Mouse (Mus musculus) stomach, embryonic 16.5 days (tissue): ENCODE measurements around the gene Hist1h3a. TPM values are rescaled to one million over a fixed set of nuclear protein-coding genes. Genes with fewer than 3 reads are reported as not detected.
"Not testable (repeated sequence)": the region's sequence is repeated elsewhere in the genome, so short reads cannot be mapped to it uniquely, and the experiment has no call there.

Experiments
- ATAC-seq: fragments of 200-750 bp; cut with Nextera tagmentation; 2 replicates; pipeline ENCODE4 v1.8.0; 2017; ENCODE audit warnings: moderate number of reproducible peaks, moderate TSS enrichment; ENCODE audit not compliant: insufficient read depth, low FRiP score
- H3K27ac ChIP-seq: fragments of 300-500 bp; sonication (generic); 2 replicates; pipeline ENCODE4 v1.5.1; 2014; ENCODE audit warnings: low read length
- H3K27me3 ChIP-seq: fragments of 300-500 bp; sonication (generic); 2 replicates; pipeline ENCODE4 v1.6.1; 2014; ENCODE audit warnings: low read length, control low read depth, mixed read lengths; ENCODE audit not compliant: control insufficient read depth, insufficient read depth
- H3K36me3 ChIP-seq: fragments of 300-500 bp; sonication (generic); 2 replicates; pipeline ENCODE4 v1.6.1; 2014; ENCODE audit warnings: low read length; ENCODE audit not compliant: control insufficient read depth, insufficient read depth
- H3K4me1 ChIP-seq: fragments of 300-500 bp; sonication (generic); 2 replicates; pipeline ENCODE4 v1.6.1; 2014; ENCODE audit warnings: low read length, control low read depth, mixed read lengths; ENCODE audit not compliant: control insufficient read depth, insufficient read depth
- H3K4me2 ChIP-seq: fragments of 300-500 bp; sonication (generic); 2 replicates; pipeline ENCODE4 v1.6.1; 2014; ENCODE audit warnings: low read depth, low read length, mixed read lengths
- H3K4me3 ChIP-seq: fragments of 300-500 bp; sonication (generic); replicated peaks from 2 replicates; pipeline ENCODE4 v1.5.1; 2014; ENCODE audit warnings: mild to moderate bottlenecking, low read length
- H3K9ac ChIP-seq: fragments of 300-500 bp; sonication (generic); 2 replicates; pipeline ENCODE4 v1.6.1; 2014; ENCODE audit warnings: low read length
- H3K9me3 ChIP-seq: fragments of 300-500 bp; sonication (generic); replicated peaks from 2 replicates; pipeline ENCODE4 v1.6.1; 2016; ENCODE audit warnings: low read length, control low read depth; ENCODE audit not compliant: control insufficient read depth
- WGBS: fragments of 180-500 bp; shearing (Covaris S2); extraction: QIAGEN DNeasy Blood & Tissue Kit; methylation state at CpG from one replicate; pipeline ENCODE4 v1.1.7; 2014; 5-methylcytosine and 5-hydroxymethylcytosine counted together
- polyA plus RNA-seq: library from polyadenylated mRNA; unstranded; fragments of >200 nt; fragmentation: Nextera tagmentation; extraction: Ambion mirVana; gene quantifications from 2 replicates; pipeline ENCODE4 v1.2.1, GENCODE M21; 2015

Gene Hist1h3a
- polyA plus RNA-seq, 1 experiment from 2014 or later: 3.5 TPM

DNA sequence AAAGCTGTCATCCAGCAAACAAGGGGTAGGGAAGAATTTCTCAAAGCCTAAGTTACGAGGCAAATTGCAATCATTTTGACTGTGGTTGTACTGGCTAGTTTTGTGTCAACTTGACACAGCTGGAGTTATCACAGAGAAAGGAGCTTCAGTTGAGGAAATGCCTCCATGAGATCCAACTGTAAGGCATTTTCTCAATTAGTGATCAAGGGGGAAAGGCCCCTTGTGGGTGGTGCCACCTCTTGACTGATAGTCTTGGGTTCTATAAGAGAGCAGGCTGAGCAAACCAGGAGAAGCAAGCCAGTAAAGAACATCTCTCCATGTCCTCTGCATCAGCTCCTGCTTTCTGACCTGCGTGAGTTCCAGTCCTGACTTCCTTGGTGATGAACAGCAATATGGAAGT is 7.4 kb upstream of the Hist1h3a start, which contains the start of gene Trim38:
Gene Trim38 (plus strand): TSS at position 301 of the 400 bp plus-strand sequence.
- 77% methylated on average over 2 of the region's 2 CpGs for WGBS
- not testable (repeated sequence) for H3K9ac ChIP-seq, ATAC-seq, H3K27ac ChIP-seq, H3K27me3 ChIP-seq, H3K36me3 ChIP-seq, H3K4me2 ChIP-seq, H3K4me3 ChIP-seq, H3K4me1 ChIP-seq, H3K9me3 ChIP-seq

DNA sequence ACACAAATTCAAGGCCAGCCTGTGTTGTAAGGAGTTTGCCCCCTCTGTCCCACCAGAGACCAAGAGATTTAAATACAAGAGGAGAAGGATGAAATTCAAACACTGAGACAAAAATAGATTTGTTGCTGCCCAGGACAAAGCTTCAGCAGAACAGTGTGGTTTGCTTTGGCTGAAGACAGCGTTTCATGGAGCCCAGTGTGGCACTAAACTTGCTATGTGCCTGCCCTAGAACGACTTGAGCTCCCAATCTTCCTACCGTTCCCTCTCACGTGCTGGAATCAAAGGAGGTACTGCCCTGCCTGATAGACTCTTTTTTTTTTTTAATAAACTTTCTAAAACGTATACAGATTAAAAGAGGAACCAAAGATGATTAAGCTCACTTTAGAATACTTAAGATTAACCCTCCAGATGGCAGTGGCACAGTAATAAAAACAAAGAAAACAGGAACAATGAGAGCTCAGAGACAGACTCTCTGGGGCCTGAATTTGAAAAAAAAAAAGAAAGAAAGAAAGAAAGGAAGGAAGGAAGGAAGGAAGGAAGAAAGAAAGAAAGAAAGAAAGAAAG is 6.7 kb upstream of the Hist1h3a start:
- Histone ChIP-seq H3K4me3 (no peak overlapping the region), H3K27ac (no peak overlapping the region), H3K9ac (no peak overlapping the region), H3K9me3 (no peaks in the 10 kb centered on the region), H3K4me2 (no peak overlapping the region), H3K36me3 (no peaks in the 10 kb centered on the region), H3K27me3 (no peaks in the 10 kb centered on the region), H3K4me1 (peaks cover 6% of the 10 kb centered on the region)
- 49% methylated on average over 5 of the region's 5 CpGs for WGBS
- ATAC-seq: no peak

DNA sequence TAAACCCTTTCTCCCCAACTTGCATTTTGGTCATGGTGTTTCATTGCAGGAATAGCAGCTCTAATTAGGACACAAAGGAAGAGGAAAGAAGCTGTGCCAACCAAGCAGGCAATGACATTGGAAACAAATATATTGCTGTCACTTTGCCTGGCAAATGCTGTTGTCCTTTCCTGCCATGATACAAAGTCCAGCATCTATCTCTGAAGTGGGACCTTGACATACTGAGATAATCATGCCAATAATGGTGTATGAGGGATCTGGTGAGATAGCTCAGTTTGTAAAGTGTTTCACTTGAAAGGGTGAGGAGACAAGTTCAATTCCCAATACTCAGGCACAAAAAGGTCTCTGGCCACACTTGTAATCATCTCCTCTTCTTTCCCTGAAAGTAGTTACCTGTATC is 4.6 kb upstream of the Hist1h3a start:
- Histone ChIP-seq H3K4me1 (peaks cover 13% of the 10 kb centered on the region), H3K4me3 (no peak overlapping the region), H3K4me2 (no peak overlapping the region), H3K9me3 (no peaks in the 10 kb centered on the region), H3K27ac (no peak overlapping the region), H3K9ac (no peak overlapping the region), H3K27me3 (no peaks in the 10 kb centered on the region), H3K36me3 (no peaks in the 10 kb centered on the region)
- no peak for ATAC-seq

DNA sequence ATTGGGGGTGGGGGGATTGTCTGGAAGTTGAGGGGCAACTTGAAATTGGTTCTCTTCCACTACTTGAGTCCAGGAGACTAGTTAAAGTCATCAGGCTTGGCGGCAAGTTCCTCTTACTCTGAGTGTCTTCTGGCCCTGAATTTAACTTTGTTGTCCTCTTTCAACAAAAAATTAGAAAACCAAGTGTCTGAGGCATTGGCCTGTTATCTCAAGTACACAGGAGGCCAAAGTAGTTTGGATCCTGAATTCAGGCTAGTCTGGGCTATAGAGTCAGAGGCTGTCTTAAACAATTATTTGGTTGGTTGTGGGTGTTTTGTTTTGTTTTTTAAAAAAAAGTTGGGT is 3.0 kb upstream of the Hist1h3a start:
- Histone ChIP-seq H3K27ac (no peak overlapping the region), H3K36me3 (no peaks in the 10 kb centered on the region), H3K9ac (no peak overlapping the region), H3K4me1 (peaks cover 13% of the 10 kb centered on the region), H3K4me2 (no peak overlapping the region), H3K9me3 (no peaks in the 10 kb centered on the region), H3K4me3 (no peak overlapping the region), H3K27me3 (no peaks in the 10 kb centered on the region)
- WGBS: 58% methylated on average over 1 of the region's 1 CpGs
- ATAC-seq: no peak

DNA sequence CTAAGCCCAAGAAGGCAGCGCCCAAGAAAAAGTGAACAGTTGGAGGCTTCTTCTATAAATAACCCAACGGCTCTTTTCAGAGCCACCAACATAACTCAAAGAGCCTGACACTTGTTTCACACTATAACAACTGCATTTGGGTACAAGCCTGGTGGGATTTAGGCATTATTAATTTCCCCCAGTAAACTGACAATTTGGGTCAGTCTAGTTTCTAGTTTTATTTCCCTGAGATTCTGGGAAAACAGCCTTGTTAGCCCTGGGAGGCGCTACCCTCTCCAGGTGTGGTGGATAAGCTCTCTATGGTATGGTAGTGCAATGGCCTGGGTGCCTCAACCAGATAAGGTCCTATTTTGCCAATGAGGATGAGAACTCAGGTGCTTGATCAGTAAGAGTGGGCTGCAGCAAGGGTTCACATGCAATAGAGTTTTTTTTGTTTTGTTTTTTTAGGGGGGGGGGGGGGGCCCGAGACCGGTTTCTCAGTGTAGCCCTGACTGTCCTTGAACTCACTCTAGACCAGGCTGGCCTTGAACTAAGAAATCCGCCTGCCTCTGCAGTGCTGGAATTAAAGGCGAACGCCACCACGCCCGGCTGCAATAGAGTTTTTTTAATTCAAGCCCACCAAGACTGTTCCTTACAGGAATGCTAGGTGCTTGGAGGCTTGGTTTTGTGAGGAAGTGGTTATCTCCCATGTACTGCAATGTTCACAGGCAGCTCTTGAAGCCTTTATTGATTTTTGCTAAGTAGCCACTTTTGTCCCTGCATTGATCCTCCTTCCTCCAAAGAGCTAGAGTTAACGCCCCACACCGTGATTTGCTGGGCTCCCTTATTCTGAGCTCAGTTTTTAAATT is 2.4 kb upstream of the Hist1h3a start:
- H3K27me3 ChIP-seq: no peaks in the 10 kb centered on the region
- 37% methylated on average over 10 of the region's 12 CpGs for WGBS

DNA sequence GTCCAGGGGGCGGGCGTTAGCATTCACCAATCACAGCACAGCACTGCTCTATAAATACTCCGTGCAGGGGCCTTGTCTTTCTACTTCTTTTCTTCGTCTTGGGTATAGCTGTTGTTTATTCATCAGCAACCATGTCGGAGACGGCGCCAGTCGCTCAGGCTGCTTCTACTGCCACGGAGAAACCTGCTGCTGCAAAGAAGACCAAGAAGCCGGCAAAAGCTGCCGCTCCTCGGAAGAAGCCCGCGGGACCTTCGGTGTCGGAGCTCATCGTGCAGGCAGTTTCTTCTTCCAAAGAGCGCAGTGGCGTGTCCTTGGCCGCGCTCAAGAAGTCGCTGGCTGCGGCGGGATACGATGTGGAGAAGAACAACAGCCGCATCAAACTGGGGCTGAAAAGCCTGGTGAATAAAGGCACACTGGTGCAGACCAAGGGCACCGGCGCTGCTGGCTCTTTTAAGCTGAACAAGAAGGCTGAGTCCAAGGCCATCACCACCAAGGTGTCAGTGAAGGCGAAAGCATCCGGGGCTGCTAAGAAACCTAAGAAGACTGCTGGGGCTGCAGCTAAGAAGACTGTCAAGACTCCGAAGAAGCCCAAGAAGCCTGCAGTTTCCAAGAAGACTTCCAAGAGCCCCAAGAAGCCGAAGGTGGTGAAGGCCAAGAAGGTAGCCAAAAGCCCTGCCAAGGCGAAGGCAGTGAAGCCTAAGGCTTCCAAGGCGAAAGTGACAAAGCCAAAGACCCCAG is 1.6 kb upstream of the Hist1h3a start, which contains the start of gene Hist1h1a:
Gene Hist1h1a (plus strand): TSS at position 81 of the 738 bp plus-strand sequence.
- Histone ChIP-seq H3K4me3 (peak within 1 kb of the TSS; percentile 59), H3K9me3 (no peaks in the 10 kb centered on the region), H3K4me2 (peak within 1 kb of the TSS; percentile 75), H3K9ac (peak within 1 kb of the TSS; percentile 80), H3K27ac (peak within 1 kb of the TSS; percentile 98), H3K36me3 (no peaks in the 10 kb centered on the region), H3K4me1 (peaks cover 13% of the 10 kb centered on the region), H3K27me3 (no peaks in the 10 kb centered on the region)
- 3% methylated on average over 34 of the region's 34 CpGs for WGBS
- ATAC-seq: peak; percentile 78

More for the DNA sequence above, 2.4 kb upstream of the Hist1h3a start:
- no peak for ATAC-seq
- Histone ChIP-seq H3K4me3 (peak overlapping the region; percentile 59), H3K4me2 (peak overlapping the region; percentile 75), H3K4me1 (peaks cover 13% of the 10 kb centered on the region), H3K9ac (peak overlapping the region; percentile 80), H3K27ac (peak overlapping the region; percentile 98), H3K9me3 (no peaks in the 10 kb centered on the region), H3K36me3 (no peaks in the 10 kb centered on the region)

DNA sequence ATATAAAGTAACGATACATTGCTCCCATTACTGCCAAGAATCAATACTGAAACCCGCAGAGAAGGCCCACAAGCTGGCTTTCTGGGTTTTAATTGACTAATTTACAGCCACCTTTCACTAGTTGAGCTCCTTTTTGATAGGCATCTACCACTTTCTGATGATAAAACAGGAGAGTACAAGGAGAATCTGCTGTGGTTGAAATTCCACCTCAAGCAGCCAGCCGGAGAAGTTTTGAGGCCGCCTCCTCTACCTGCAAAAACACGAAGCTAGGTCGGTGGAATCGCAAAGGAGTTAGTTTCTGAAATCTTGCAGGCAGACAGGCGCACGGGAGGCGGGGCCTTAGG is 1.0 kb upstream of the Hist1h3a start:
- WGBS: under 1% methylated on average over 10 of the region's 10 CpGs
- no peaks in the 10 kb centered on the region for H3K27me3 ChIP-seq
- ATAC-seq: no peak
- peak overlapping the region; percentile 59 for H3K4me3 ChIP-seq
- no peaks in the 10 kb centered on the region for H3K9me3 ChIP-seq
- peaks cover 13% of the 10 kb centered on the region for H3K4me1 ChIP-seq
- peak overlapping the region; percentile 75 for H3K4me2 ChIP-seq
- H3K27ac ChIP-seq: peak overlapping the region; percentile 98
- peak overlapping the region; percentile 80 for H3K9ac ChIP-seq
- no peaks in the 10 kb centered on the region for H3K36me3 ChIP-seq

DNA sequence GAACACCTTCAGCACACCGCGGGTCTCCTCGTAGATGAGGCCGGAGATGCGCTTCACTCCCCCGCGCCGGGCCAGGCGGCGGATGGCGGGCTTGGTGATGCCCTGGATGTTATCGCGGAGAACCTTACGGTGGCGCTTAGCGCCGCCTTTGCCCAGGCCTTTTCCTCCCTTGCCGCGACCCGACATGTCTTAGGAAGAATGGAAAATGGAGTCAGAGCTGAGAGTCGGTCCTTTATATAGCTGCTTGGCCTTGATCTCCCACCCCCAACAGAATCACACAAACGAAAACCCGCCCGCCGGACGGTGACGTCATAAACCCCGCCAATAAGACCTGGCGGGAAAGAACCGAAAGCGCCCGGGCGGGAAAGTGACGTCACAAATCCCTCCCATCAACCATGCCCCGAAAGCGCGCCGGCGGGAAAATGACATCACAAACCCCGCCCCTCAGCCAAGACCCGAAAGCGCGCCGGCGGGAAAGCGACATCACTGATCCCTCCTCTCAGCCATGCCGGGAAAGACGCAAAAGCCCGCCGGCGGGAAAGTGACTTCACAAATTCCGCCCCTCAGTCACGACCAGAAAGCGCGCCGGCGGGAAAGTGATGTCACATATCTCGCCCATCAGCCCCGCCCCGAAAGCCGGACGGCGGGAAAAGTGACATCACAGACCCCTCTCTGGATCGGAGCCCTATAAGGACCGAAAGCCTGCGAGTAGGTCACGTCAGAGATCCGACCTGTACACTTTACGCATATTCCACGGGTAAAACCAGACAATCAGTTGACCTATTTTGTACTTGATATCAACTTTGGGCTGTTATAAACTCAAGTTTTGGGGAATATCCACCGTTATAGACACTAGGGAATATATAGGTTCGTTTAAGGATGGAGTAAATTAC is 968 bp downstream of the Hist1h3a start, which contains the start of gene Hist1h4a:
Gene Hist1h4a (minus strand): TSS at position 259 of the 893 bp plus-strand sequence.
- Histone ChIP-seq H3K9ac (peak within 1 kb of the TSS; percentile 70), H3K27me3 (no peaks in the 10 kb centered on the region), H3K4me3 (peak within 1 kb of the TSS; percentile 59), H3K4me1 (peaks cover 18% of the 10 kb centered on the region), H3K27ac (peak within 1 kb of the TSS; percentile 98), H3K4me2 (peak within 1 kb of the TSS; percentile 75), H3K36me3 (no peaks in the 10 kb centered on the region), H3K9me3 (no peaks in the 10 kb centered on the region)
- ATAC-seq: peak; percentile 79
- WGBS: under 1% methylated on average over 65 of the region's 72 CpGs
